11 mouse cellular contexts compared by ENCODE assay signal in the genomic region with DNA sequence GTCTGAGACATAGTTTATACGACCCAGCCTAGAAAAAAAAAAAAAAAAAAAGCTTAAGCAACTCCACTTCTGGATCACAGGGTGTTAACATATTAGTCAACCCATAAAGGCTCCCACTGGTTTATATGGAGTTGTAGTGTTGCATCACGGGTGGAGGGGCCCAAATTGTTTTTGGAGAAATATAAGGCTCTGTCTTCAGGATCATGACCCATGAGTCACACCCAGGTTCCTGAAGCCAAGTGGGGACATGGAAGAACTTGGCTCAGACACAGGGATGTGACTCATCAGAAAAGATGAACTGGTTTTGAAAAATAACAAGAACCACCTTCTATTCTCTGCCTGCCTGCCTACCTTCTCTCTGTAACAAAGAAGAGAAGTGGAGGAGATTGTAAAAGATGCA.
A peak's percentile ranks its signal among the peaks of the same experiment; 100 is the strongest.
DNase-seq lines count a peak whose midpoint lies in the region; ATAC-seq lines count a peak whose summit lies in the region.
"Had no signal": no experiment of that assay in that cellular context is flagged by ENCODE, and none has a peak within 500 bp of the region (broad histone marks: within the 10 kb centered on the region; RNA-seq: fewer than 3 reads in every experiment).

No protein-coding gene starts in this region.

- no peak overlapping the region for H3K27ac ChIP-seq in intestine, embryonic 14.5 days (ENCODE audit: low read depth)
- H3K27ac ChIP-seq in intestine, embryonic 15.5 days, result no peak overlapping the region
- no peak overlapping the region for H3K27ac ChIP-seq in midbrain, embryonic 15.5 days
- H3K27ac ChIP-seq: limb, embryonic 13.5 days; macrophage had no signal

- H3K4me1 ChIP-seq in intestine, embryonic 14.5 days (replicated peaks; ENCODE audit: control insufficient read depth, insufficient read depth, low read length), result no peaks in the 10 kb centered on the region
- H3K4me1 ChIP-seq in intestine, embryonic 15.5 days (replicated peaks), result no peaks in the 10 kb centered on the region
- no peaks in the 10 kb centered on the region for H3K4me1 ChIP-seq in midbrain, embryonic 15.5 days
- H3K4me1 ChIP-seq: limb, embryonic 13.5 days had no signal

- no peak overlapping the region for H3K9ac ChIP-seq in intestine, embryonic 14.5 days (ENCODE audit: low read length)
- no peak overlapping the region for H3K9ac ChIP-seq in intestine, embryonic 15.5 days
- H3K9ac ChIP-seq in midbrain, embryonic 15.5 days, result no peak overlapping the region
- H3K9ac ChIP-seq: limb, embryonic 13.5 days had no signal

- H3K36me3 ChIP-seq in intestine, embryonic 14.5 days (ENCODE audit: control insufficient read depth, insufficient read depth, low read length), result no peaks in the 10 kb centered on the region
- H3K36me3 ChIP-seq in intestine, embryonic 15.5 days, result no peaks in the 10 kb centered on the region
- H3K36me3 ChIP-seq in midbrain, embryonic 15.5 days (replicated peaks), result no peaks in the 10 kb centered on the region
- H3K36me3 ChIP-seq: G1E; limb, embryonic 13.5 days had no signal

- H3K27me3 ChIP-seq in intestine, embryonic 14.5 days (replicated peaks; ENCODE audit: control insufficient read depth, insufficient read depth, low read length), result no peaks in the 10 kb centered on the region
- no peaks in the 10 kb centered on the region for H3K27me3 ChIP-seq in intestine, embryonic 15.5 days (replicated peaks)
- H3K27me3 ChIP-seq in midbrain, embryonic 15.5 days (replicated peaks), result no peaks in the 10 kb centered on the region
- H3K27me3 ChIP-seq: limb, embryonic 13.5 days had no signal

- H3K9me3 ChIP-seq in intestine, embryonic 14.5 days (ENCODE audit: control insufficient read depth, low read length), result no peaks in the 10 kb centered on the region
- no peaks in the 10 kb centered on the region for H3K9me3 ChIP-seq in intestine, embryonic 15.5 days
- no peaks in the 10 kb centered on the region for H3K9me3 ChIP-seq in midbrain, embryonic 15.5 days
- H3K9me3 ChIP-seq: limb, embryonic 13.5 days had no signal

- ATAC-seq in intestine, embryonic 14.5 days (replicated peaks; ENCODE audit: low FRiP score, low TSS enrichment, low read depth), result no peak
- no peak for ATAC-seq in intestine, embryonic 15.5 days
- ATAC-seq in midbrain, embryonic 15.5 days (replicated peaks), result no peak
- ATAC-seq in activated CD4-positive, CD25-positive, alpha-beta regulatory T cell, adult 4 months, result no peak

- intact Hi-C loops in heart, postnatal 14 days (cut with DNase I), result no loop called here

- WGBS in intestine, embryonic 14.5 days, result 84% methylated on average over 2 of the region's 2 CpGs
- 65% methylated on average over 2 of the region's 2 CpGs for WGBS in intestine, embryonic 15.5 days
- 83% methylated on average over 2 of the region's 2 CpGs for WGBS in midbrain, embryonic 15.5 days

- H3K4me2 ChIP-seq in intestine, embryonic 14.5 days (ENCODE audit: low read length), result no peak overlapping the region
- no peak overlapping the region for H3K4me2 ChIP-seq in intestine, embryonic 15.5 days (replicated peaks)
- no peak overlapping the region for H3K4me2 ChIP-seq in midbrain, embryonic 15.5 days
- H3K4me2 ChIP-seq: limb, embryonic 13.5 days had no signal

- H3K4me3 ChIP-seq in intestine, embryonic 14.5 days (ENCODE audit: low read depth, low read length), result no peak overlapping the region
- no peak overlapping the region for H3K4me3 ChIP-seq in intestine, embryonic 15.5 days (replicated peaks)
- H3K4me3 ChIP-seq in midbrain, embryonic 15.5 days, result no peak overlapping the region
- H3K4me3 ChIP-seq: limb, embryonic 13.5 days had no signal

- DNase-seq in intestine, embryonic 14.5 days (ENCODE audit: low spot score), result peak; percentile 35
- peak; percentile 78 for DNase-seq in Muller cell, postnatal 12 days (ENCODE audit: inconsistent ontology term)
- DNase-seq in adrenal gland, adult 2 months, result peak; percentile 83
- peak; percentile 21 to 33 for DNase-seq in heart, postnatal 14 days
- DNase-seq: kidney, adult 8-10 months had no signal

Comparison
In these comparisons a context has a peak if more than half of its experiments do, and no peak if none do; other contexts are left out.
1. DNase-seq: peak in every context shown above with its lines; median percentile 83 in adrenal gland, adult 2 months; 78 in Muller cell, postnatal 12 days; 35 in intestine, embryonic 14.5 days; 27 in heart, postnatal 14 days.